Mouse (Mus musculus): ENCODE data around the gene Sgms2.

Gene Sgms2

DNA sequence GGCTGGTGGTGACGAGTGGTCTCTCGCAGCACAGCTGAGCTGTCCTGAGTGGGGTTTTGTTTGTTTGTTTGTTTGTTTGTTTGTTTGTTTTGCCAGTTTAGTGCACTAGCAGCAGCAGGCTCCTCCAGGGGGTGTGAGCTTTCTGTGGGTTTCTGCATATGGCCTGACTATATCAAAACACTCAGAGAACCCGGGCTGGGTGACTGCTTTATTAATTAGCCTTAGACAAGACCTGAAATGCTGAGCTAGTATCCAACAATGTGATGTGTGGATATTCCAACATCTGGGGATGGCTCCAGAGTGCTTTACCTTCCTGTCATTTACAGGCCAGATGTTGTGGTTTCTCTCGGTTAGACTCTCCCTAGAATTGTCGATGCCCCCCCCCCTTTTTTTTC is 187.9 kb downstream of the Sgms2 start:
- DNase-seq, result no peak

DNA sequence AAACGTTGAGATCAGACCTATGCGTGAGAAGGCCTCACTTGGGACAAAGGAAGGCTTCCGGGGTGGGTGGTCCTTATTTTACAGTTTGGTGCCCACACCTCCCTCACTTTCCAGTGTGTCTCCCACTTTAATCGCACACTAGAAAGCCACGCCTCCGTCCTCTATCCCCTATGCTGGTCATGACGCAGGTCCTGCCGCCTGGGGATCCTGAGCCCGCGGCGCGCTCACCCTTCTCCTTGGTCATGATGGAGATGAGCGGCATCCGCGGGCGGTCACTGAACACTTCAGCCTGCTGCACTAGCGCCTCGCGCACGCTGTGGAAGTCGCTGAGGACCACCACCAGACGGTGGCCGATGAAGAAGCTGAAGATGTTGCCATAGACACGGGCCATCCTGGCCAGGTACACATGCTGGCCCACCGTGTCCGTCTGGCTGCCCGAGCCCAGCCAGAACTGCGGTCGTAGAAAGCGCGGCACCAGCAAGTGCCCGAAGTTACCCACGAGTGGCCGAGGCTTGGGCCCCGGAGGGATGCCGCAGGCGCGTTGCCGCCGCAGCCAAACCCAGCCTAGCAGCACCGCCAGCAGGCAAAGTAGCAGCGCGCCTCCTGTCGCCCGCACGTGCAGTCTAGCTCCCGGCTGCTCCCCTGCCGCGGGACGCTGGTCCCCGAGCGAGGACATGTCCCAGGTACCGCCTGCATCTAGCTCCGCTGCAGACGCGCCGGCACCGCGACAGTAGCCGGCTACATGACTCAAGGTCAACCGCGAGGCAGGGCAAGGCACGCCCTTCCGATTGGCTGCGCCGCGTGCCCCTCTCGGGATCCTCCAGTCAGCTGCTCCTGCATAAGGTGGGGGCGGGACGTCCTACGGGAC is 188.5 kb downstream of the Sgms2 start, which contains the start of gene Cyp2u1:
TSS of gene Cyp2u1 (minus strand) at position 776 of the 868 bp plus-strand sequence.
- peak; percentile 93 to 96 for DNase-seq

DNA sequence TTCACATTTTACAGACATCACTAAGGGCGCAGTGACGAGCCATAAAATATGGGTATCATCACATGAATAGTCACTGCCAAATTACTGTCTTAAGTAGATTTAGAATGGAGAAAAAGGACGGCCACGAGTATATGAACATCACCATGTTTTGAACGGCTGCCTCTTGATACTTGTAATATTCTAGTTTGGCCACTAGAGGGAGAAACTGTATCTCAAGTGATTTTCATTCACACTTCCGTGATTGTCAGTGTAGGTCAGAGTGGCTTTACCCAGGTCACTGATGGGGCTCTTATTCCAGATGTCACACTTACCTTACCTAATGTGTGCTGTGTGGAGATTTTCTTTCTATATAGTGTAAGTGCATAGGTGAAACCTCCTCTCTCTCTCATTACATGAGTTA is 191.3 kb downstream of the Sgms2 start:
- DNase-seq, result no peak

DNA sequence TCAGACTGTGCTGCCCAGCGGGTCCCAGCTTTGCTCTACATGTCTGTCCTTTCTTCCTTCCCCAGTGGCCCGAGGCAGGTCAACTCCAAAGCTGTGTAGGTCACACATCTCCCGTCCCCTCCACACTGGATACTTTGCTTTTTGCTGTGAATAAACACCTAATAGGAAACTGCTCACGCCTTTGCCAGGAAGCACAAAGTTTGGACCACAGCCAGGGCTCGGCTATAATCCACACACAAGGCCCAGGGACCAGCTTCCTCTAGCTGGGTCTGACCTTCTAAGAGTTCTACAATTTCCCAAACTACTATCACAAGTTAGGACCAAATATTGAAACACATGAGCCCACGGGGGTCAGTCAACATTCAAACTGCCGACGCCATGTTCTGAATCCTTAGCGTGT is 192.1 kb downstream of the Sgms2 start:
- DNase-seq, result peak in 1 of 2 experiments; percentile 44

DNA sequence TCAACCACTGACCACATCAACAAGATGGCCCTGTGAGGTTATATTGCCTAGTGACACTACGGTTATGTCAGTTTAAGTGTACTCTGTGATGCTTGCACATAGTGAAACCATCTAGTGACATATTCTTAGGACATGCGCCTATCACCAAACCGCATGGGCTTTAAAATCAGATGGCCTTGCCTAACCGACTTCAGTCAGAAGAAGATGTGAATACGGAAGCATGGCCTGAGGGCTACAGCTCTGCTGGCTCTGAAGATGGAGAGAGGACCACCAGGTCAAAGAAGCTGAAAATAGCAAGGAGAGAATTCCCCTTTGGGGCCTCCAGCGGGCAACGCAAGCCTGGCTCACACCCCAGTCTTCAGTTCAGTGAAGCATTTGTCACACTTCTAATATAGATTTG is 194.3 kb downstream of the Sgms2 start:
- DNase-seq, result no peak

DNA sequence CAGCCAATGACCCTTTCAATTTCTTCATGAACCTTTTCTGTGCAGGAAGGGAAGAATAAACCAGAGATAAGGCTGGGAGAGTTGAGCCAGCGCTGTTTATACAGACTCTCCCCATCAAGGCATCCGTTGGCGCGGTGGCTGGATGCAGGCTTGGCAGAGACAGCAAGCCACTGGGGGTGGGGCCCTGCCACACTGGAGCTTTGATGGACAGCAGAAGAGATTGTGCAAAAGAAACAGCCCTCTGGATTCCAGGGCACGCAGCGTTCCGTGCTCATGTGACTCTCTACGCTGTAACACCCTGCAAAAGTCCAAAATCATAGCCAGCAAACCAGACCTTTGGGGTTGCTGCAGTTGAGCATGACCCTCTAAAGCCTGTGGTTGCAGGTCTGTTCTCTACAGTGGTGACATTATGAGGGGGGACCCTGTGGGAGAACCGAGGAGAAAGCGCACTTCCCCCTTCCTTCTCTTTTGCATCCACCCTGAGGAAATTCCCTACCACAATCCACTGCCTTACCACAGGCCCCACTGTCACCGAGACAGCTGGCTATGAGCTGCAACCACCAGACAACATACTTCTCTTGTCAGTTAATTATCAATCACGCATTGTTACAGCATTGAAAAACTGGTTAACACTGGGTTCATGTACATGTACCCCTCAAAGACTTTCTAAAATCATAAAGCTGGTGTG is 195.6 kb downstream of the Sgms2 start:
- DNase-seq, result no peak

DNA sequence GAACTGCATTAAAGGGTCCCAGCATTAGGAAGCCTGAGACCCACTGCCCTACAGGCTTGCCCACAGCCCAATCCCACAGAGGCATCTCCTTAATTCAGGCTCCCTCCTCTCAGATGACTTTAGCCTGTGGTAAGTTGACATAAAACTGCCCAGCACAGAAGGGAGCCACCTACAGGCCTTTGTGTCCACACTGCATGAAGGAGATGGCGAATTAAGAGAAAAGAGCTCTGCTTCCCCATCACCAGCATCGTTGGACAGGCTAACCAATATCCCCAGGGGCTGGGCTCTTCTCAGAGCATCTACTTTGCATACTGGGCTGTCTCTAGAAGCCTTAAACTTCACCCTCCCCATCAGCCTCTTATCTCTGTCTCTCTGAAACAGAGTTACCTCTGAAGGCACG is 196.7 kb downstream of the Sgms2 start:
- no peak for DNase-seq

DNA sequence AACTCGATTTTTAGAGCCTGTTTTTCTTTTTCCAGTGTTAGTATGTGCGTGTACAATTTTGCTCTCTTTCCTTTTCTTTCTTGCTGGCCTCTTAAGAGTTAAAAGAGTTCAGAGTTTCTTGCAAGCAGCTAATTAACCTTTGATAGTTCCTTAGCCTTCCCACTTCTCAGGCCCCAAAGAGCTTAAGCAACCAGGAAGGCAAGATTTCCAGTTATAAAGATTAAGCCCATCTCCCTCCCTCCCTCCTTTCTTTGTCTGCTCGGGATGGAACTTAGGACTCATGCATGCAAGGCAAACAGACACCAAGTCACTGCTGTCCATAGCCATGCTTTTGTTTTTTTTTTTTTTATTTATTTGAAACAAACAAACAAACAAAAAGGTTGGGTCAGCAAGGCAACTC is 198.3 kb downstream of the Sgms2 start:
- DNase-seq, result no peak

DNA sequence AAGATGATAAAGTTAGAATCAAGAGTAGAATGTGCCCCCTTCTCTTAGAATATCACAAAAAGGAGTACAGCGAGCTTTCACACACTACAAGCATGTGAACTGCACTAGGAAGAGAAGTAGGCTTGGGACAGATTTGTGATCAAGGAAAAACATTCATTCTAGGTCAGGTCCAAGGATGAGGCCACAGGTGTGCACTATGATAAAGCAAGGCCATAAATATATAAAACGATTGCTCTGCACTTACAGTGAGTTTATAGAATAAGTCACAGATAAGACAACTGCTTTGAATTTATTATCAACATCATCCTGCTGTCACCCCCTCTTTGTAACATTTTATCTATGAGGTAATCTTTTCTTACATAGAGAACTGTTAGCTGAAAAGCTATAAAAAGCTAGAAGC is 198.9 kb downstream of the Sgms2 start:
- DNase-seq, result no peak

DNA sequence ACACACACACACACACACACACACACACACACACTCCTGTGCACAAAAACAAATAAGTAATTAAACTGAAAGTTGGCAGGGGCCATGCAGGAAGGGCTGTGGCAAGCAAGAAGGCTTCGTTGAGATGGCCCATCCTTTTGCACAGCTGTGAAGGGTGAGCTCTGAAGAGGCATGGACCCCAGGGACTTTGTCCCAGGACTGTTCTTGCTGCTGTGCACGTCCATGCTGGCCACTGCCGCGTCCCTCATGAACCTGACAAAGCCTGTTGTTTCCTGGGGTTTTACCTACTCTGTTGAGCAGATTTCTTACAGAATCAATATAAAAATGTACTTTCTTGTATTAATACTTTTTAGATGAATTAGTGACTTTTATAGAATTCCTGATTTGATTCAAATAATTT is 199.3 kb downstream of the Sgms2 start:
- DNase-seq, result no peak

DNA sequence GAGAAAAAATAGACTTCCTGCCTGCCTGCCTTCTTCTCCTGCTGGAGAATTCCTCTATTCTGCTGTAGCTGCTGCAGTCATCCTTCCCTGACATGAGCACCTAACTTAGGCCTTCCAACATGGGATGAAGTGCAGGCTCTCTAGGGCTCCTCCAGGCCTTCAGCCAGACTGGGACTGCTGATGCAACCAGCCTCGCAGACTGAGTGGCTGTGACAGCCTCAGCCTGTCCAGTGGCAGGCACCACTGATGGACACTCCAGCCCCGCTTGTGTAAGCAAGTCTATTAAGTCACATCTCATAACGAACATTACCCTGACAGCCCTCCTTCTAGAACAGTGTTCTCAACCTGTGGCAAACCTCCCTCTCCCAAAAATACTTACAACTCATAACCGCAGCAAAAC is 217.1 kb downstream of the Sgms2 start:
- no peak for DNase-seq

DNA sequence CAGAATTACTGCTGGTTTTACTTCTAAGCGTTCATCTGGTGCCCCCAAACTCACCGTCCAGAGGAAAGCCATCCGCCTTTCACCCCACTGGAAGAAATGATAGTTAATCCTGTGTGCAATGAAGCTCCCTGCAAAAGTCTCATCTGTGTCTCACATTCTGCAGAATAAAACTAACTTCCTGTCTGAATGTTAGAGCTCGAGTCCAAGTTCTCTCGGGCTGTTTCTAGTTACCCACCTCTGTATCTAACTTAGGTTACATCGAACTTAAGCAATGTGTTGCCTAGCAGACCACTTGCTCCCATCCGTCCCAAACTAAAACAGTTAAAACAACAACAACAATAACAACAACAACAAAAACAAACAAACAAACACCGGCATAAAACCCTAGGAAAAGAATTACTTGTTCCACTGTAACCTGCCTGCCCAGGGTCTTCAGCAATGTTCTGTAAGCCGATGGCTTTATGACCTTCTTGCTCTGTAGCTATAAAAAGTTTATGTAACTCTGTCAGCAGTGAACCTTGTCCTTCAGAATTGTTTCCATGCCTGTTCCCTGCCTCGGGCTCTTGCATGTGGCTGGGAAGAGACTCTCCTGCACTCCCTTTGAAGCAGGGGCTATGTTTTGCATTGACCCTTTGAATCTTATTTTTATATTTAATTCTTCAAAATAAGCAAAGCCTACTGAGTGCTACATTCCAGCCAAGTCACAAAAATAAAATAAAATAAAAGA is 218.7 kb downstream of the Sgms2 start:
- no peak for DNase-seq

DNA sequence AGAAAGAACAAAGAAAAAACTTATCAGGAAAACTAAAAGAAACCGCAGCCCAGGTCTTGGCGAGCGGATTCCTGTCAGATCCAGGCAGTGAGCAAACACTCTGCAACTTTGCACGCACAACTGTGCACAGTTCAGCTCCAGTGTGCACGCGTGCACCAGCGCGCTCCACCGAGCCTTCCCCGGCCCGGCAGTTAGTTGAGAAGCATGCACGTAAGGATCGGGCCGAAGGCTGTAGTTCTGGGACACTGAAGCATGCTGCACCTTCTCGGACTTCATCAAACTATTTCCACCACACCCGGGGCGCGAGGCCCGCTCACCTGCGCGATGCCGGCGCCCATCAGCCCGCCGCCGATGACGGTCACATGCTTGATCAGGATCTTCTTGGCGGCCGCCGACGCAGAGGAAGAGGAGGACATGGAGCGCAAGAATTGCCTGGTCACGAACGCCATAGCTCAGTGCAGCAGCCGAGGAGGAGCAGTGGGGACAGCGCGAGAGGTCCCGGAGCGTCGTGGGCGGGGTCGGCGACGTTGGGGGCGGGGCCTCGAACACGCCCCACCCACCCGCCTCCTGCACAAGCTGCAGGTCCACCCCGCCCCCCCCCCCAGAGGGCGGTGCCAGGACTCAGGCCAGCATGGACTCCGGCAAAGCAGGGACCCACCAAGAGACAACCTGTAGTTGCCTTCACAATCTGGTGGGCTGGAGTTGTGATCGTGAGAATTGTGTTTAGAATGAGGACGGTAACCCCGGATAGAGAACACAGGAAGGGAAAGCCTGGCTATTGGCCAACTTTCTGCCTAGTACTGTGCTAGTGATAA is 219.4 kb downstream of the Sgms2 start, which contains the start of gene Hadh:
TSS of gene Hadh (minus strand) at position 543 of the 815 bp plus-strand sequence.
- DNase-seq, result peak; percentile 80 to 89

DNA sequence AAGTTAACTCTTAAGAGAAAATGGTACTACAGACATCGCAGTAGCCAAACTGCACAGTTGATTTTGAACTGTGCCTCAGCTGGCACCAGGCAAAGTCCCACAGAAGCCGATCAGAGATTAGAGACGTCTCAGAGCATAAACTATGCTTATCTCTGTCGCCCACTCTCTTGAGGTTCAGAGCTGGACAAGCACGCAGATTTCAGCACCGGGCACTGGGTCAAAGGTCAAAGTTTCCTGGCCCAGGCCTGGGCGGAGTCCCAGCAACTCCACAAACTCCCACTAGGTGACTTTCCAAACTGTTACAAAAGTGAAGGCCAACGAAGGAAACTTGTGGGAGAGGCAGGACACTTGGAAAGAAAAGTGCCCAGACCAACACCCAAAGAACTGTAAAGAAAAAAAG is 220.1 kb downstream of the Sgms2 start:
- DNase-seq, result no peak

DNA sequence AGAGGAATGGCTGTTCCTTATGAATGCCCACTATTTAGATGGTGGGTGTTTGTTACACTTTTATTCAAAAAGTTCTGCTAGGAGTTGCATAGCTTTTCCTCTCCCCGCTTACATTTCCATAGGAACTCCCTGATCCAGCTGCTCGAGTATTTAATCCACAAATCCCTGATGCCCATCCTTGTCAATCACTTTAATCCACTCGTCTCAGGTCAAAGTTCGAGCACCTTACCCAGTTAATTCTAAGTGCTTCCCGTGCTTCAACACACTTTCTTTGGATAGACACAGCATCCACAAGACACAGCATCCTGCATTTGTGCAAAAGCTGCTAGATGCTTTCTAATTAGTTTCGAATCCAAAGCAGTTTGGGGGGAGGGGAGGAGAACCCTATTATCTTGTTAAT is 220.8 kb downstream of the Sgms2 start:
- DNase-seq, result no peak

Measured in cerebellum, postnatal 25 days (tissue).